Mouse (Mus musculus) olfactory bulb, adult 2 months (tissue): ENCODE data around the gene Fam126a.

Experiments used
- CTCF ChIP-seq: fragments of 200-500 bp; IDR thresholded peaks from 2 replicates; pipeline ENCODE4 v1.5.1; 2012; ENCODE audit warnings: low read depth, mild to moderate bottlenecking, low read length, moderate library complexity; ENCODE audit not compliant: insufficient read depth
- POLR2A ChIP-seq: fragments of 200-500 bp; IDR thresholded peaks from 2 replicates; pipeline ENCODE4 v1.6.1; 2012; ENCODE audit warnings: mild to moderate bottlenecking, low read depth, low read length, moderate library complexity; ENCODE audit not compliant: insufficient read depth

DNA sequence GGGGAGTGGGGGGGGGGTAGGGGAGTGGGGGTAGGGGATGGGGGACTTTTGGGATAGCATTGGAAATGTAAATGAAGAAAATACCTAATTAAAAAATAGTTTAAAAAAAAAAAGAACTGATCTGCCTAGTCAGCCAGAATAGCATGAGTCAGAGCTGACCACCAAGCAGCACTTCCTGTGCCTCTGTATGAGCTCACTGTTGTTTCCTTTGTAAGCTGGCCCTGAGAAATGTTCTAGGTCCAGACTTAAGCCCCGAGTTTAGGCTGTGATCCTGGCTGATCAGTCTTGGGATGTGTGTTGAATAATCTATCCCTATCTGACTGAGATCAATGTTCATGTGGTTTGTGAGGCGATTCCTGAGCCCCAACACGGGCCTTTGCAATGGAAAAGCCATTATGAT lies 143.4 kb downstream of the Fam126a start:
- TF ChIP-seq POLR2A (no peak), CTCF (no peak)
